ENCODE assay signal across 9 mouse cellular contexts in the genomic region with DNA sequence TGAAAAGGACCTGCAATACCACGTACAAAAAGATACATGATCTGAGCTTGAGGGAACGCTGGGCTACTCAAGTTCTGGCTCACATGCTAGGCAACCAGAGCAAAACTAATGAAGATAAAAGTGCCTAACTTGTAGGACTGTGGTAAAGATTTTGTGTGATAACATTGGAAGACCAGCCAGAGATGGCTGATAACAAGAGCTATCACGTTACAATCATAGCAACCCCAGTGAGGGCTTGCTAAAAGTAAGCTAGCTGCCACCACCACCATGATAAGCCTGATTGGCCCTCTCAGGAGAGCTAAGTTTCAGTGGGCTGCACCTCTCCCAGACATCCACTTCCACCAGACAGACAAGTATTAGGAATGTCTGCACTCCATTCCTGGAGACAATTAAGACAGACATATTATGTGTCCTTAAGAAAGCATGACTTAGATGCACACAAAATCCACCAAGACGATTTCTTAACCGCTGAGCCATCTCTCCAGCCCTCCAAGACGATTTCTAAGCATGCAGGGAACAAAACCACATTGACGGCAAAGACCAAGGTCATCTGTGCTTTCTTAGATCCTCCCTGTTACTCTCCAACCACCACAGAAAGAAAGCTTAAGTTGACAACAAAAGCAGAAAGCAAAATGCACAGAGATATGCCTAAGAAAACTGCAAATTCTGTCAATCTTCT. TPM values are rescaled to one million over a fixed set of nuclear protein-coding genes. Genes with fewer than 3 reads are reported as not detected.
DNase-seq lines count a peak whose midpoint lies in the region; ATAC-seq and TF ChIP-seq lines count a peak whose summit lies in the region.
"Had no signal": no experiment of that assay in that cellular context is flagged by ENCODE, and none has a peak within 500 bp of the region (broad histone marks: within the 10 kb centered on the region; RNA-seq: fewer than 3 reads in every experiment).

No protein-coding gene starts in this region.

- TF ChIP-seq CTCF in kidney, postnatal 0 days (IDR thresholded peaks at IDR 0.05; ENCODE audit: low read depth) = no peak
- no peak for TF ChIP-seq CTCF in MEL (IDR thresholded peaks at IDR 0.05 in 2 of 3, conservative IDR thresholded peaks at IDR 0.05 in 1 of 3; ENCODE audit: control insufficient read depth in 1 of 3, insufficient read depth in 1 of 3, low read depth in 2 of 3, low read length in 3 of 3, poor library complexity in 1 of 3, severe bottlenecking in 1 of 3)

- TF ChIP-seq EP300 in MEL (IDR thresholded peaks at IDR 0.05; ENCODE audit: low read depth in 1 of 2, low read length in 2 of 2) = no peak

- no peaks in the 10 kb centered on the region for H3K36me3 ChIP-seq in kidney, postnatal 0 days (ENCODE audit: insufficient read depth, low read length)
- H3K36me3 ChIP-seq in MEL (ENCODE audit: control insufficient read depth in 1 of 2, insufficient read depth in 2 of 2, low read length in 2 of 2) = peaks cover 0 to 31% of the 10 kb centered on the region in 2 experiments; a peak in 2 of 4 replicates
- H3K36me3 ChIP-seq in forebrain, embryonic 10.5 days (replicated peaks) = peaks cover 24% of the 10 kb centered on the region
- H3K36me3 ChIP-seq in liver, embryonic 13.5 days = peaks cover 46% of the 10 kb centered on the region

- TF ChIP-seq POLR2A in MEL (IDR thresholded peaks at IDR 0.05; ENCODE audit: control insufficient read depth in 1 of 2, insufficient read depth in 1 of 2, low read depth in 1 of 2, low read length in 2 of 2, poor library complexity in 1 of 2) = no peak

- H3K4me3 ChIP-seq in kidney, postnatal 0 days (replicated peaks; ENCODE audit: low read depth, low read length) = no peak overlapping the region
- H3K4me3 ChIP-seq in MEL (ENCODE audit: control insufficient read depth in 1 of 2, insufficient read depth in 1 of 2, low read depth in 2 of 2, low read length in 2 of 2) = no peak overlapping the region
- H3K4me3 ChIP-seq in forebrain, embryonic 10.5 days = no peak overlapping the region
- H3K4me3 ChIP-seq in liver, embryonic 13.5 days (replicated peaks) = peak overlapping the region; percentile 93

- WGBS in kidney, postnatal 0 days = 50% methylated on average over 7 of the region's 7 CpGs
- 70% methylated on average over 7 of the region's 7 CpGs for WGBS in forebrain, embryonic 10.5 days
- WGBS in liver, embryonic 13.5 days (ENCODE audit: insufficient replicate concordance) = 45% methylated on average over 7 of the region's 7 CpGs

- no peak for DNase-seq in kidney, postnatal 0 days (ENCODE audit: low spot score)
- no peak for DNase-seq in kidney, adult 18-20 months
- no peak for DNase-seq in MEL (ENCODE audit: low read depth, low spot score)
- DNase-seq in forebrain, embryonic 10.5 days (ENCODE audit: extremely low spot score, low spot score) = no peak
- no peak for DNase-seq in liver, embryonic 13.5 days
- DNase-seq in cerebellum, adult 8-10 months = no peak
- no peak for DNase-seq in spleen, postnatal 14 days (ENCODE audit: low spot score in 2 of 2)

- H3K9me3 ChIP-seq in kidney, postnatal 0 days (replicated peaks; ENCODE audit: low read length) = no peaks in the 10 kb centered on the region
- no peaks in the 10 kb centered on the region for H3K9me3 ChIP-seq in MEL (replicated peaks; ENCODE audit: insufficient read depth, low read length)
- H3K9me3 ChIP-seq in forebrain, embryonic 10.5 days = no peaks in the 10 kb centered on the region
- no peaks in the 10 kb centered on the region for H3K9me3 ChIP-seq in liver, embryonic 13.5 days (replicated peaks)

- H3K27me3 ChIP-seq in kidney, postnatal 0 days (ENCODE audit: insufficient read depth, low read length) = no peaks in the 10 kb centered on the region
- H3K27me3 ChIP-seq in MEL (ENCODE audit: control insufficient read depth in 1 of 2, insufficient read depth in 2 of 2, low read length in 2 of 2) = no peaks in the 10 kb centered on the region
- peaks cover 60% of the 10 kb centered on the region for H3K27me3 ChIP-seq in forebrain, embryonic 10.5 days (ENCODE audit: poor library complexity, severe bottlenecking)
- no peaks in the 10 kb centered on the region for H3K27me3 ChIP-seq in liver, embryonic 13.5 days

- no peak overlapping the region for H3K27ac ChIP-seq in kidney, postnatal 0 days
- no peak overlapping the region for H3K27ac ChIP-seq in MEL (ENCODE audit: control insufficient read depth, low read depth, low read length)
- 0 out of 2 replicates have a peak overlapping the region, but pooled peaks have one; percentile 20 for H3K27ac ChIP-seq in forebrain, embryonic 10.5 days
- peak overlapping the region; percentile 96 for H3K27ac ChIP-seq in liver, embryonic 13.5 days

- TF ChIP-seq RAD21 in MEL (IDR thresholded peaks at IDR 0.05; ENCODE audit: low read depth, low read length) = no peak

- H3K9ac ChIP-seq in kidney, postnatal 0 days (ENCODE audit: low read depth, low read length) = no peak overlapping the region
- H3K9ac ChIP-seq in MEL (ENCODE audit: control insufficient read depth, low read depth, low read length, poor library complexity, severe bottlenecking) = no peak overlapping the region
- H3K9ac ChIP-seq in liver, embryonic 13.5 days = peak overlapping the region; percentile 77

- no peaks in the 10 kb centered on the region for H3K79me2 ChIP-seq in MEL (ENCODE audit: control insufficient read depth, insufficient read depth, low read length, poor library complexity)

- H3K4me2 ChIP-seq in kidney, postnatal 0 days (ENCODE audit: low read length) = peak overlapping the region; percentile 15; the same call in 1 of the 2 replicates
- H3K4me2 ChIP-seq in liver, embryonic 13.5 days = peak overlapping the region; percentile 86

- H3K4me1 ChIP-seq in kidney, postnatal 0 days (replicated peaks; ENCODE audit: insufficient read depth, low read length) = peaks cover 13% of the 10 kb centered on the region
- H3K4me1 ChIP-seq in MEL (ENCODE audit: control insufficient read depth in 1 of 2, insufficient read depth in 2 of 2, low read length in 2 of 2) = peaks cover 15 to 61% of the 10 kb centered on the region in 2 experiments
- peaks cover 78% of the 10 kb centered on the region for H3K4me1 ChIP-seq in forebrain, embryonic 10.5 days
- H3K4me1 ChIP-seq in liver, embryonic 13.5 days (replicated peaks) = peaks cover 80% of the 10 kb centered on the region

- ATAC-seq in kidney, postnatal 0 days (replicated peaks; ENCODE audit: low FRiP score, low read depth) = no peak
- no peak for ATAC-seq in liver, embryonic 13.5 days (ENCODE audit: low read depth)

TF ChIP-seq in MEL, 35 proteins besides CTCF, POLR2A, EP300 and RAD21:
- peak; percentile 26; the same call in 1 of the 2 replicates for TF ChIP-seq GATA1 (IDR thresholded peaks at IDR 0.05; ENCODE audit: low read depth, low read length)
- TF ChIP-seq MEF2A (IDR thresholded peaks at IDR 0.05; ENCODE audit: extremely low read depth, insufficient replicate concordance, low read depth, low read length, poor library complexity, severe bottlenecking) = no peak

RNA-seq across cellular contexts. Expression of a gene that starts 3.0 kb away (rescaled TPM):
- 60.1 and 70.7 TPM in 2 replicates for polyA plus RNA-seq in kidney, postnatal 0 days (2015; fragmentation: Nextera tagmentation; extraction: Ambion mirVana)
- total RNA-seq in MEL (2012; rRNA removed) = 0.85 and 1.2 TPM in 2 replicates
- 1 to 10 TPM in 1 of 2 experiments, not detected in 1; 1.8 TPM for polyA plus RNA-seq in MEL (2012; ENCODE audit: insufficient read depth in 1 of 2, insufficient read length in 2 of 2, low read depth in 1 of 2, low replicate concordance in 2 of 2, missing spikeins in 1 of 2)
- polyA plus RNA-seq in forebrain, embryonic 10.5 days (2016; fragmentation: Nextera tagmentation; extraction: Ambion mirVana) = 52.1 and 60.1 TPM in 2 replicates
- 306 and 322 TPM in 2 replicates for polyA plus RNA-seq in liver, embryonic 13.5 days (2015; fragmentation: Nextera tagmentation; extraction: Ambion mirVana)

RNA-seq across cellular contexts. Expression of a gene that starts 51.3 kb away (rescaled TPM):
- not detected in 2 replicates for polyA plus RNA-seq in kidney, postnatal 0 days (2015; fragmentation: Nextera tagmentation; extraction: Ambion mirVana)
- total RNA-seq in MEL (2012; rRNA removed) = not detected in 2 replicates
- not detected for polyA plus RNA-seq in MEL (2012; ENCODE audit: insufficient read depth in 1 of 2, insufficient read length in 2 of 2, low read depth in 1 of 2, low replicate concordance in 2 of 2, missing spikeins in 1 of 2)
- not detected in 2 replicates for polyA plus RNA-seq in forebrain, embryonic 10.5 days (2016; fragmentation: Nextera tagmentation; extraction: Ambion mirVana)
- not detected in 2 replicates for polyA plus RNA-seq in liver, embryonic 13.5 days (2015; fragmentation: Nextera tagmentation; extraction: Ambion mirVana)
- polyA plus RNA-seq: frontal cortex, adult 2 months; limb, embryonic 11.5 days had no signal

Comparison
In these comparisons a context has a peak if more than half of its experiments do, and no peak if none do; other contexts are left out.
1. H3K27ac ChIP-seq: peak in forebrain, embryonic 10.5 days (single experiment) and liver, embryonic 13.5 days (single experiment); none in kidney, postnatal 0 days (single experiment) and MEL (single experiment).
2. RNA of a gene that starts 3.0 kb away (polyA plus RNA-seq): 306 to 322 TPM in liver, embryonic 13.5 days, 60.1 to 70.7 TPM in kidney, postnatal 0 days and 52.1 to 60.1 TPM in forebrain, embryonic 10.5 days; 1.8 TPM in MEL; every median in the first group is over 10 times any median in the second.